Mouse (Mus musculus): ENCODE measurements around the gene Tmprss6. TPM values are rescaled to one million over a fixed set of nuclear protein-coding genes. Genes with fewer than 3 reads are reported as not detected.
A peak's percentile ranks its signal among the peaks of the same experiment; 100 is the strongest.

Gene Tmprss6
- total RNA-seq, 2 experiments from 2014 or later: 1.4 TPM; not detected in 1

DNA sequence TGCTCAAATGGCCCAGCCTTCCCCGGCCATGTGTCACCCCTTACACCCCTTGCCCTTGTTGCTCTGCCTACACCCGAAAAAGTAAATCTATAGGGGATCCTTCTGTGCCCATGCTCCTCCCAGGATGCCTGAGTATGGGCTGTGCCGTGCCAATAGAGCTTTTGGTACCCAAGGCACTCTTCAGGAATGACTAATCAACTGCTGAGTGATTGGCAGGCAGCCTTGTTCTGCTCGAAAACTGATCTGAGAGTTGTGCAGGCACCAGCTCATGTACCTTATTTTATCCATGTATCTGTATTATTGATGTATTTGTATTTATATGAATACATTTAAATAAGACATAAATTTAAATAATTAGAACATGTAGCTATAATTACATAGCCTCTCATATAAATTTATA, 18.6 kb upstream of the Tmprss6 start:
- intact Hi-C loops (cut with DNase I): no loop called here
- no peak for DNase-seq (ENCODE audit: low spot score in 2 of 2)

DNA sequence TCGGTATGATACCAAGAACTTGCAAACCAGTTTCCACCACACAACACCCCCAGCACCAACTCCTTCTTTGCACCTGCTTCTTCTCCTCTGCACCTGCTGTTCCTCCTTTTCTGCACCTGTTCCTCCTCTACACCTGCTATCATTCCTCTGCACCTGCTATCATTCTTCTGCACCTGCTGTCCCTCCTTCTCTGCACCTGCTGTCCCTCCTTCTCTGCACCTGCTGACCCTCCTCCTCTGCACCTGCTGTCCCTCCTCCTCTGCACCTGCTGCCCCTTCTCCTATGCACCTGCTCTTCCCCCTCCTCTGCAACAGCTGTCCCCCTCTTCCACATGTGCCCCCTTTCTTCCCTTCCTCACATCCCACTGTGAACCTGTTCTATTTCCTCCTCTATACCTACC, 18.1 kb upstream of the Tmprss6 start:
- DNase-seq (ENCODE audit: low spot score in 2 of 2): no peak
- intact Hi-C loops (cut with DNase I): no loop called here

GRCm38 (mm10) chr15:78483311-78483710, 14.9 kb upstream of the Tmprss6 start:
- intact Hi-C loops (cut with DNase I): no loop called here
- peak in 1 of 2 experiments; percentile 35 for DNase-seq (ENCODE audit: low spot score in 2 of 2)

DNA sequence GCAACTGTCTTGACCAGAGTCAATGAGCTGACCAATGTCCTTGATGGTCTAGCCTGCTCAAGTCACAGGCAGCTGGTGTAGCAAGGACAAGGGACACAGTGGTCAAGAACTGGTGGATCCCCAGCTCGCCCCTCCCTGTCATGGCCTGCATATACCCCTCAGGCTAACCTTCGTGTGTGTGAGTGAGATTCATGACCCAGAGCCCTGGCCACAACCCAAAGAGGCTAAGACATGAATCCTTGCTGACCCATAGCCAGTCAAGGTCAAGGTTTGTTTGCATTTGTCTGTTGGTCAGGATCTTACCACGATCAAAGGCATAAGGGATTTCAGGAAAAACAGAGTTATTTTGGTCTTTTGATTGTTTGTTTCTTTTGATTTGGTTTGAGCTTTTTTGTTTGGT, 14.1 kb upstream of the Tmprss6 start:
- DNase-seq (ENCODE audit: low spot score in 2 of 2): no peak

DNA sequence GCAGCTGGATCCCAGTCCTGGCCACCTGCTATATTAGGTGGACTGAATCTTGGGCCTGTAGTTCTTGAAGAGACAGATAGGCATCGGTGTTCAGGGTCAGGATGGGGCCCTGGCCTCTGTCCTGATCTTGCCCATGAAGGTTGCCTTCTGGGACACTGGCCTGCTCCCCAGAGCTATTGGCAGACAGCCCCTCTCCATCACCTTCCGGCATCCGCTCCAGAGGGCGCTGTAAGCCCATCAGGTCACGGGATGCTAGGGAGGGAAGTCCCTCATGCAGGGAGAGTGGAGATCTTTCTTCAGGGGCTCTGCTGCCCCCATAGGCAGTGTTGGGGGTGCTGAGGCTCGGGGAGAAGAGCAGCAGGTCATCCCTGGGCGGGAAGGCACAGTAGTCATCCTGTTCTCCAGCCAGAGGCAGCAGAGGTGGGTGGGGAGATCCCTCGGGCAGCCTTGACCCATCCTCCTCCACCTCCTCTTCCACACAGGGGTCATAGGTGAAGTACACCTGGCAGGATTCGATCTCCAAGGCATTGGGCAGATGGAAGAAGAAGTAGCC, 13.1 kb upstream of the Tmprss6 start:
- intact Hi-C loops (cut with DNase I): no loop called here

More for the DNA sequence above, 14.1 kb upstream of the Tmprss6 start:
- intact Hi-C loops (cut with DNase I): no loop called here

DNA sequence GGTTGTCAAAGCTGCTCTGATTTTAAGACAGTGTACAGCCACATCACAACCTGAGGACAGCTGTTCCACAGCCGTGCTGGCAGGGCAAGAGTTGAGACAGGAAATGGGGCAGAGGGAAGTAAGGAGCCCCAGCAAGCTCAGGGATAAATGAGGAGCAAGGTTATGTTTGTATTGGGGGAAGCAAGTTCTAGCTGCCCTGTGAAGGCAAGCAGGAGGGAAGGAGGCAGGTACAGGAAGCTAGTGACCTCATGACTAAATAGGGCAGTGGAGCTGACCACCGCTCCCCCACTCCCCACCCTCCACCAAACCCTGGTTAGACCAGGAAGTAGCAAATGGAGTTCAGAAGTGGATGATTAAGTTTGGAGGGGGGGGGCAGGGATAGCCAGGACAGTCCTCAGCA, 12.6 kb upstream of the Tmprss6 start:
- no peak for DNase-seq (ENCODE audit: low spot score in 2 of 2)
- intact Hi-C loops (cut with DNase I): no loop called here

More for the DNA sequence above, 13.1 kb upstream of the Tmprss6 start:
- no peak for DNase-seq (ENCODE audit: low spot score in 2 of 2)

- DNase-seq (ENCODE audit: low spot score in 2 of 2): no peak
- intact Hi-C loops (cut with DNase I): no loop called here
Measured at GRCm38 (mm10) chr15:78480111-78480510, 11.7 kb upstream of the Tmprss6 start.

GRCm38 (mm10) chr15:78479470-78479869, 11.0 kb upstream of the Tmprss6 start:
- DNase-seq (ENCODE audit: low spot score in 2 of 2): peak in 1 of 2 experiments; percentile 32
- intact Hi-C loops (cut with DNase I): no loop called here

DNA sequence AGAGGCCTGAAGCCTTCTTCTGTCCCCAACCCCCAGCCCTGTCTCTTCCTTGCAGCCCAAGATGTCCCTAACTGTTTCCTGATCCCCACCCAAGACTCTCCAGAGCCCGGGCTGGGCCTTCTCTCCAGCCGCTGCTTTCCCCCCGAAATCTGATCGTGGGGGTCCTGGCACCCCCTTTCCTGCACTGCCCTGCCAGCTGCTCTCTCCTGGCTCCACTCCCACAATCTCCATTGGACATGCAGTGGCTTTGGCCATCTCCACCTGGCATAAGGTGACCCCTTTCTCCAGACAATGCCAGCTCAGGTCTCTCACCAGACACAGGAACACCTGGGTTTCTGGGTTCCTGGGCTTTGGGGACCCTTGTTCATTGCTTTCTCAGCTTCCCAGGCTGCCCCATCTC, 9.6 kb upstream of the Tmprss6 start:
- no peak for DNase-seq (ENCODE audit: low spot score in 2 of 2)
- intact Hi-C loops (cut with DNase I): no loop called here

GRCm38 (mm10) chr15:78476878-78477277, 8.4 kb upstream of the Tmprss6 start:
- intact Hi-C loops (cut with DNase I): no loop called here
- DNase-seq (ENCODE audit: low spot score in 2 of 2): no peak

DNA sequence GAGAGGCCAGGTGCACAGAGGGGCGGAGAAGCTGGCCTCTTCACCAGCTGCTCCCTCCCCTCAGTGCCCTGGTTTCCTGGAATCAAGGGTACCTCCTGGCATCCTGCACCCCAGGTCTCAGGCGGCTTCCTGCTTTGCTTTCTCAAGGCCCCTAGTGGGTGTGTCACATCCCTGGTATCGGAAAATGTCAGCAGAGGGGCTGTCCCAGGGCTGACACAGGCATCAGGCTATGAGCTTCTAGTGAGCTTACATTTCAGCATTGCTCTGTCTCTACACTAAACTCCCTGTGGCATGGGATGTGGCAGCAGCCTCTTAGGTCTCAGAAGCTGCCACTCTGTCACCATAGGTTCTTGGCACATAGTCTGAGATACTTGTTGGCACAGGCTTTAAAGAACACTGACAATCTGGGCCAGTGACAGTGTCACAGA, 7.2 kb upstream of the Tmprss6 start:
- intact Hi-C loops (cut with DNase I): no loop called here
- DNase-seq (ENCODE audit: low spot score in 2 of 2): no peak

- intact Hi-C loops (cut with DNase I): no loop called here
Measured at GRCm38 (mm10) chr15:78473442-78473841, 5.0 kb upstream of the Tmprss6 start.

DNA sequence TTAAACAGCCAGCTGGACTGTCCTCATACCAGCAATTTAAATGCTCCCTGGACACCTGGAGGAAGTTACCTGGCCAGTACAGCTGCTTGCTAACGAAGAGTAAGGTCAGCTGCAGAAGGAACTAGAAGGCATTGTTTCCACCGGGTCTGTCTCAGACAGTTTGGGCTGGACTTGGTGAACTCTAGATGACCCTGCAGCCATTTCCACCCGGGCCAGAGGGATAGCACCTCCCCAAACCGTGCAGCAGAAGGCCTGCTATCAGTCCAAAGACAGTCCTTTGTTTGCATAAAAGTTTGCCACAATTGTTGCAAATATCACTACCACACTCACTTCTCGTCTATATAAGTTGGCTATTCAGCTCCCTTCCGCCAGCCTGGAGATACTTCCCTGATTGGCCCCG, 3.5 kb upstream of the Tmprss6 start:
- intact Hi-C loops (cut with DNase I): no loop called here
- DNase-seq (ENCODE audit: low spot score in 2 of 2): no peak

More at GRCm38 (mm10) chr15:78473442-78473841, 5.0 kb upstream of the Tmprss6 start:
- DNase-seq (ENCODE audit: low spot score in 2 of 2): no peak

DNA sequence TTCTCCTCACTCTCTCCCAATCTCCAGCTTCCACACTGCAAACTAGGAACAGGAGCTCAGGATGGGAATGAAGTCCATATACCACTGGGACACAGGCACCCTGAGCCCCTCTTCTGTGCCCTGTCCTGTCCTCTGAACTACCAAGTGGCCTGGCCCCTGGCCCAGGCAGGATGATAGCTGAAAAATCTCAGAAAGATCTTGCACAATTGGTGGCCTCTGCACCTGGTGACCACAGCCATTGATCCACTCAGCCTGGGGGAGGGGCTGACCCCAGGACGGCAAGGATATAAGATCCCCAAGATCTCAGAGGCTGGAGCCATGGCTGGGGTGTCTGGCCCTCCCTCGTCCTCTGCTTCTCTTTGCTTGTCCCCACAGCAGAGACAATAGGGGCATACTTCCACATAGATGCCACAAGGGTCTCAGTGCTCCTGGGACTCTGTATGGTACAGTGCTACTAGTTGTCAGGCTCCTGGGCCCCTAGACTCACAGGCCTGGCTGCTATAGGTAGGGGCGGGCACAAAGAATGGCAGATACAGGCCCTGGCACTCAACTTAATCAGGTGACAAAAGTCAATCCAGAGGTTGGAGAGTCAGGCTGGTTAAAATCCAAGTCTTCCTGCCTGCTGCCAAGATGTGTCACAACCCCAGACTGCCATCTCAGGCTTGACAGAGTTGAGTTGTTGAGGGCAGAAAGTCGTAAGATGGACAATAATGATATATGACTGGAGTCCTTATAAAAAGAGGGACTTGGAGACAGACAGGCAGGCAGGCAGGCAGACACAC, 2.3 kb upstream of the Tmprss6 start:
- no peak for DNase-seq (ENCODE audit: low spot score in 2 of 2)
- intact Hi-C loops (cut with DNase I): no loop called here

- intact Hi-C loops (cut with DNase I): no loop called here
- DNase-seq (ENCODE audit: low spot score in 2 of 2): no peak
Measured at GRCm38 (mm10) chr15:78467570-78467969, 864 bp downstream of the Tmprss6 start.

DNA sequence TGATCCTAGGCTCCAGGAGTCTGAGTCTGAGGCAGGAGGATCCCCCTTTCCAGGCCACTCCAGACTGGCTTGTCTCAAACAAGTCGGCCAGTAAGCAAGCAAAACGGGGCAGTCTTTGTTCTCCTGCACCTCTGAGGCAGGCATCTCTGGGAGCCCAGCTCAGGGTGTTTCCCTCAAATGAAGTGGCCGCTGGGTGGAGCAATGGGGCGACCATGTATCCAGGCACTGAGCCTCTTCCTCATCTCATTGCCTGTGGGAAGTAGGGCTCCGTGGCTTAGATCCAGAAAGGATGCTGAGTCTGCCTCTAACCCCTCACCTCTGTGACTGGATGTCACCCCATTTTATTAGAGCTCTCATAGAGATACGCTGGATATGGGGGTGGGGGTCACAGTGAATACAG, 1.6 kb downstream of the Tmprss6 start:
- intact Hi-C loops (cut with DNase I): no loop called here
- DNase-seq (ENCODE audit: low spot score in 2 of 2): no peak

GRCm38 (mm10) chr15:78462981-78463380, 5.5 kb downstream of the Tmprss6 start:
- DNase-seq (ENCODE audit: low spot score in 2 of 2): no peak
- intact Hi-C loops (cut with DNase I): no loop called here

GRCm38 (mm10) chr15:78457193-78457592, 11.2 kb downstream of the Tmprss6 start:
- no peak for DNase-seq (ENCODE audit: low spot score in 2 of 2)
- intact Hi-C loops (cut with DNase I): no loop called here

DNA sequence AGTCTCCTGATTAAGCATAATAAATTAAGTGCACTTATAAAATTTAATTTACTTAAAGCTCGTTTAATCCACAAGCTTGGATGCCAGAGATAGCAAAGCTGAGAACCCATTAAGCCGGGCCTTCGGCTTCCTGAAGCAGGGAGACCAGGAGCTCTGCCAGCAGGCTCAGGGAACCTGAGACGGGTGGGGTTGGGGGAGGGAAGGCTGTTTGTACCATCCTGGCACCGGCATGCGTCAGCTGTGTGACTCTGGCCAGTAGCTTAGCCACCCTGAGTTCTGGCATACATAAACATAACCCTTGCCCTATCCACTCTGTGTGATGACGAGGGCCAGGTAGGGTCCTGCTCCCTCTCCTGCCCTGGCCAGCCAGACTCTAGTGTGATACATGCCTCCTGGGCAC, 12.4 kb downstream of the Tmprss6 start:
- intact Hi-C loops (cut with DNase I): no loop called here
- DNase-seq (ENCODE audit: low spot score in 2 of 2): no peak

DNA sequence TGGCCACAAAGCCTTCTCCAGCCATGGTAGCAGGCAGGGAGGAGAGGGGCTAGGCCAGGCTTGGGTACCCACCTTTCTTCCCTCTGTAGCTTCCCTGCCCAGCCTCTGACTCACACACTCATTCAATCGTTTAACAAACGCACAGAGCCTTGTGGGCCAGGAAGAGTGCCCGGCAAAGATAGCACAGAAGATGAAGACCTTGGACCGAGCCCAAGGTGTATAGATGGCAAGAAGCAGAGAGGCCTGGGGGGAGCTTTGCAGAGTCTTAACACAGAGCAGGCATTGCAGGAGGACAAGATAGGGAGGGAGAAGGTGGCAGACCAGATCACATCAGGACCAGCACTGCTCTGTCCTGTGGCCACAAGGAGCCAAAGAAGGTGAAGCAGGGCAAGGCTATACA, 13.3 kb downstream of the Tmprss6 start:
- DNase-seq (ENCODE audit: low spot score in 2 of 2): no peak
- intact Hi-C loops (cut with DNase I): no loop called here

- no peak for DNase-seq (ENCODE audit: low spot score in 2 of 2)
- intact Hi-C loops (cut with DNase I): loop anchor here (2.0 to 5.0 kb wide), 2 partner anchors 59 to 286 kb away; no protein-coding TSS in a partner anchor
Measured at GRCm38 (mm10) chr15:78452929-78453328, 15.5 kb downstream of the Tmprss6 start.
